Mouse (Mus musculus): Measurements from ENCODE around the gene Hpse2. TPM values are rescaled to one million over a fixed set of nuclear protein-coding genes. Genes with fewer than 3 reads are reported as not detected.

Gene Hpse2
- polyA plus RNA-seq, 1 experiment from 2014 or later = 6.0 TPM

DNA sequence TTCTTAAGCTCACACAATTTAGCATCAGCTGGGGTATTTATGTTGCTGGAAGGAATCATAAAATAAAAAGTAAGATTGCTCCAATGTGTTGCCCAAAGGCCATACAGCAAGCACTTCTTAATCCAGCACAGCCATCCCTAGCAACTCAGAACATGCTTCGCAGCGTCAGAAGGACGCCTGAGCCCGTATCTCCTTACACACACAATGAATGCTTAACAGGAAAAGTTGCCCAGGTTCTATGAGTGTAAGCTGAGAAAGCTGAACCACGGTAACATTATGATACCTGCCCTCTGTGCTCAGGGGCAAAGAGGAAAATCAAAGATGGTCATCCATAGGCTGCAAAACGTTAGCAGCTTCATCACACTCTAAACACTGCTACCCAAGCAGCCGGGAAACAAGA, 241.3 kb downstream of the Hpse2 start:
- Histone ChIP-seq H3K36me3 (replicated peaks) (no peaks in the 10 kb centered on the region), H3K27me3 (replicated peaks; ENCODE audit: low read depth, poor library complexity, severe bottlenecking) (no peaks in the 10 kb centered on the region), H3K9me3 (no peaks in the 10 kb centered on the region), H3K4me3 (no peak overlapping the region), H3K4me1 (peaks cover 6% of the 10 kb centered on the region), H3K27ac (replicated peaks) (no peak overlapping the region; the same call in 1 of the 2 replicates)
- DNase-seq (ENCODE audit: low spot score) = peak; percentile 33
- WGBS = 47% methylated on average over 7 of the region's 7 CpGs

DNA sequence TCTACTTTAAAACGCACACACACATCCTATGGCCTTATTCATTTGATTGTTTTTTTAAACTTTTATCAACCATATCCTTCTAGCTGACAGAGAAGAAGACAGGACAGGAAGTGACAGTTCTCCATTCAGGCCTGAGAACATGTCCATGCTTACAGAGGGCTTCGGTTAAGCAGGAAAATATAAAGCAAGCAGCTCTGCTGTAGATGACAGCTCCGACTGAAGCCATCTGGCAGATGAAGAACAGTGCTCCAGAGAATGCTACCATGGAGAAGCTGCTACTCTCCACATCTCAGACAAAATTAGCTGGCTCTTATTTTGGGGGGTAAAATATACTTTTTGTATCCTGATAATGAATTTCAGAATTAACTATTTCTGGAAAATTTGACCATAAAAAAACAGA, 246.5 kb downstream of the Hpse2 start:
- no peaks in the 10 kb centered on the region for H3K36me3 ChIP-seq (replicated peaks)
- H3K9me3 ChIP-seq = no peaks in the 10 kb centered on the region
- no peak overlapping the region for H3K27ac ChIP-seq (replicated peaks)
- WGBS = 87% methylated on average over 3 of the region's 3 CpGs
- peaks cover under 1% of the 10 kb centered on the region for H3K4me1 ChIP-seq
- no peak for DNase-seq (ENCODE audit: low spot score)
- H3K4me3 ChIP-seq = no peak overlapping the region
- no peaks in the 10 kb centered on the region for H3K27me3 ChIP-seq (replicated peaks; ENCODE audit: low read depth, poor library complexity, severe bottlenecking)

DNA sequence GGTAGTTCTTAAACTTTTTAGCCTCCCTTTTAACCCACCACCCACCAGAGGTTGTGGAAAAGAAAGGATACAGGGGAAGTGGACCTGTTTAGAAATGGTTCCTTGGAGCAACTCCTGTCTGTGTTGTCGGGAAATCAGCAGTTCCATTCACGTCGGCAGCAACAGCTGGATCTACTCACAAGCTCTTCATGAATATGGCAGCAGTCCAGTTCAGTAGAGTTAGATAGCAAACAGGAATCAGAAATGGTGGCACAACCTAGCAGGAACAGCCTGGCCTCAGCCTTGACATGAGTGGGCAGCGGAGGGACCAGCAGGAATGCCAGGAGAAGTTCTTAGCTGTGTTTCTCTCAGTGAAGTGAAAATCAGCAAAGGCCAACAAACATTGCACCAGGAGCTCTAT, 278.4 kb downstream of the Hpse2 start:
- no peaks in the 10 kb centered on the region for H3K27me3 ChIP-seq (replicated peaks; ENCODE audit: low read depth, poor library complexity, severe bottlenecking)
- 94% methylated on average over 4 of the region's 4 CpGs for WGBS
- DNase-seq (ENCODE audit: low spot score) = no peak
- no peaks in the 10 kb centered on the region for H3K4me1 ChIP-seq
- H3K36me3 ChIP-seq (replicated peaks) = no peaks in the 10 kb centered on the region
- H3K27ac ChIP-seq (replicated peaks) = no peak overlapping the region
- H3K4me3 ChIP-seq = no peak overlapping the region
- peaks cover 9% of the 10 kb centered on the region; the same call in 1 of the 2 replicates for H3K9me3 ChIP-seq

DNA sequence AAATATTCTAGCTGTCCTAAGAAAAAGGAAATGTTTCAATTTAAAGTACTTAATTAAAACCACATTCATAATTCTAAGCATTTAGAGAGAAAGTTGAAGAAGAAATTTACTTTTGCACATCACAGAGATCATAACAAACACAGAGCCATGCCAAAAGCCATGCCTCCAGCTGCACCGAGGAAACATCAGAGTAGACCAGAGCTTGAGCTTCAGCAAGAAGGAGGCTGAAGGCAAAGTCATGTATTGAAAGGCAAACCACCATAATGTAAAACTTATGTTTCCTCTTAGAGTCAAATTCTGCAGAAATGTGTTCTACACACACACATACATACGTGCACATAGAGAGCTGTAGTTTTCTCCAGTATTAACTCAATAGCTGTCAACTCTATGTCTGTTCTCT, 291.2 kb downstream of the Hpse2 start:
- Histone ChIP-seq H3K27me3 (replicated peaks; ENCODE audit: low read depth, poor library complexity, severe bottlenecking) (no peaks in the 10 kb centered on the region), H3K9me3 (no peaks in the 10 kb centered on the region), H3K27ac (replicated peaks) (no peak overlapping the region), H3K4me3 (no peak overlapping the region), H3K36me3 (replicated peaks) (no peaks in the 10 kb centered on the region), H3K4me1 (no peaks in the 10 kb centered on the region)
- no peak for DNase-seq (ENCODE audit: low spot score)
- 80% methylated on average over 2 of the region's 2 CpGs for WGBS

DNA sequence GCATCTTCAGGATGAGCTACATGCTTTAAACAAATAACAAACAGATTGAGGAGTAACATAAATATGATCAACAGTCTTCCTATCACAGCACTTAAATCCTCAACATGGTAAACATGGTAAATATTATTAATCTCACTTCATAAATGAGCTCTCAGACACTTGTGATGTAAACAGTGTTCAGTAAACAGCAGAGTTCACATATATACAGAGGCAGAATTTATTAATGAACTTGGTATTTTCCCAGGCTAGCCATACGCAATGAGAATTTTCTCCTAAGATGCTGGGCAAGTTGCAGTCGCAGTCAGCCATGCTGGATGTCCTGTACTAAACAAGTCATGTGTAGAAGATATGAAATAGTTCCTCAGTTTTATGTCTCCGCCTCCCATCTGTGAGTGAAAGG, 300.9 kb downstream of the Hpse2 start:
- WGBS = 93% methylated on average over 3 of the region's 3 CpGs
- H3K4me1 ChIP-seq = no peaks in the 10 kb centered on the region
- no peaks in the 10 kb centered on the region for H3K9me3 ChIP-seq

DNA sequence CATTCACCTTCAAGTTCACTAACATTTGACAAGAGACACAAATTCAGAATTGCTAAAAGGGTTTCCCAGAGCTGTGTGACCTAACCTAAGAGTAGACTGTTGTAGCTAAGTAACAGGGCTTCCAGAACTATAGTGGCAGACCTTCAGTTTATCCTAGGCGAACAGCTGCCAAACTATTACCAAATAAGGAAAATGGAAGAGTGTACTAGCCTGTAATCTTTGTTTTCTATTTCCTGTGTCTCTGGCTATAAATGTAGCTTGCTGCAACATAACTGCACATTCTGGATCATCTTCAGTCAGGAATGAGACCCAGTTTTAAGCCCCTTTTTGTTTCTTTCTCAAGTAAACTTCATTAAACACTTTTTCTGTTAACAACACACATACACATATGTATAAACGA, 324.0 kb downstream of the Hpse2 start:
- H3K36me3 ChIP-seq (replicated peaks) = no peaks in the 10 kb centered on the region
- no peaks in the 10 kb centered on the region for H3K9me3 ChIP-seq
- no peak for DNase-seq (ENCODE audit: low spot score)
- no peaks in the 10 kb centered on the region for H3K4me1 ChIP-seq
- no peak overlapping the region for H3K4me3 ChIP-seq
- no peaks in the 10 kb centered on the region for H3K27me3 ChIP-seq (replicated peaks; ENCODE audit: low read depth, poor library complexity, severe bottlenecking)
- WGBS = 87% methylated on average over 2 of the region's 2 CpGs
- H3K27ac ChIP-seq (replicated peaks) = no peak overlapping the region

More for the DNA sequence above, 300.9 kb downstream of the Hpse2 start:
- Histone ChIP-seq H3K4me3 (no peak overlapping the region), H3K27me3 (replicated peaks; ENCODE audit: low read depth, poor library complexity, severe bottlenecking) (no peaks in the 10 kb centered on the region), H3K27ac (replicated peaks) (no peak overlapping the region), H3K36me3 (replicated peaks) (no peaks in the 10 kb centered on the region)
- DNase-seq (ENCODE audit: low spot score) = no peak

DNA sequence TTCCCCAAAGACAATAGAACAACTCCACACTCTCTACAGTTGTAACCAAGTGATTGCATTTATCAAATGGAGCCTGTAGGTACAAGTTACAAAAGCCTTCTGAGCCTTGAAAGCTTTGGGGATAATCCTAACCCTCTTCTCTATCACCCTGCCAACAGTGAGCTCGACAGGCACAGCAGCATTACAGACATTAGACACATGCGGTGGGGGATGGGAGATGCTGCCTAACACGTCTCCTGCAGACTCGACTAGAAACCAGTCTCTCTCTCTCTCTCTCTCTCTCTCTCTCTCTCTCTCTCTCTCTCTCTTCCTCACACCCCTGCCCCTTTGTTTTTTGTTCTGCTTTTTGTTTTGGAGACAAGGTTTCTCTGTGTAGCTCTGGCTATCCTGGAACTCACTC, 343.6 kb downstream of the Hpse2 start:
- no peak for DNase-seq (ENCODE audit: low spot score)
- no peaks in the 10 kb centered on the region for H3K4me1 ChIP-seq
- no peaks in the 10 kb centered on the region; the same call in 1 of the 2 replicates for H3K9me3 ChIP-seq
- no peak overlapping the region for H3K4me3 ChIP-seq
- no peak overlapping the region for H3K27ac ChIP-seq (replicated peaks)
- 43% methylated on average over 4 of the region's 4 CpGs for WGBS
- no peaks in the 10 kb centered on the region for H3K36me3 ChIP-seq (replicated peaks)
- H3K27me3 ChIP-seq (replicated peaks; ENCODE audit: low read depth, poor library complexity, severe bottlenecking) = no peaks in the 10 kb centered on the region

DNA sequence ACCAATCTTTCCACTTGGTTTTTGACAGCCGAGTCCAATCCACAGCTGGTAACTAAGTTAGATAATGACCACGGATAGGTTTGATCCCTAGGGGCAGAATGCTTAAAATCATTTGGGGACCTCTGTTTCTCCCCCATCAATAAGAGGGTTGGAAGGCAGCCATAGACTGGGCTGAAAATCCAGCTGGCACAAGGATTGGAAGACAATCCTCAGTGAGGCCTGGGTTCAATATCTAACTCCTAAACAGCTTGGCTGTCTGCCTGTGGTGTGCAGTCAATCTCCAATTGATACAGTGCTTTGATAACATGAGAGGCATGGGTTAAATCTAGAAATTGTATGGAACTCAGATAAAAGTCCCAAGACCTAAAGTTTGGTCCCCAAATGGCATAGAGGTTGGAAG, 345.4 kb downstream of the Hpse2 start:
- DNase-seq (ENCODE audit: low spot score) = no peak
- no peaks in the 10 kb centered on the region for H3K27me3 ChIP-seq (replicated peaks; ENCODE audit: low read depth, poor library complexity, severe bottlenecking)
- WGBS = 74% methylated on average over 2 of the region's 2 CpGs
- no peaks in the 10 kb centered on the region for H3K4me1 ChIP-seq
- no peak overlapping the region for H3K27ac ChIP-seq (replicated peaks)
- no peaks in the 10 kb centered on the region for H3K36me3 ChIP-seq (replicated peaks)
- no peak overlapping the region for H3K4me3 ChIP-seq
- H3K9me3 ChIP-seq = no peaks in the 10 kb centered on the region

DNA sequence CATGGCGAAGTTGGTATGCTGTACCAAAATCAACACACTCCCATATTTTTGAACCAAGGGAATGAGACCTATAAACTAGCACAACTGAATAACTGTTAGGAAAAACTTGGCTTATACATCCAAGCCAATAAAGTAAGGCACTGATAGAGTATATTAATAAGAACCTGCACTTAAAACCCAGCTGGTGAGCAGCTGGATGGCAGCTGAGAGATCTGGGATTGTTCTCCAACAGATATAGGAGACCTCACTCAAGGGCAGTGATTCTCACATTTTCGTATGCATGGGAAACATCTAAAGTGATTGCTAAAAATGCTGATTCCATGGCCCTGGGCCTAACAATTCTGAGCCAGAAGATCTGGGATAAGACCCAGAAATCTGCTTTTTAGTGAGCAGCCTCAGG, 345.9 kb downstream of the Hpse2 start:
- no peaks in the 10 kb centered on the region for H3K27me3 ChIP-seq (replicated peaks; ENCODE audit: low read depth, poor library complexity, severe bottlenecking)
- WGBS = 85% methylated on average over 2 of the region's 2 CpGs
- no peak overlapping the region for H3K4me3 ChIP-seq
- H3K27ac ChIP-seq (replicated peaks) = no peak overlapping the region
- DNase-seq (ENCODE audit: low spot score) = no peak
- no peaks in the 10 kb centered on the region for H3K36me3 ChIP-seq (replicated peaks)
- no peaks in the 10 kb centered on the region for H3K4me1 ChIP-seq
- H3K9me3 ChIP-seq = no peaks in the 10 kb centered on the region

DNA sequence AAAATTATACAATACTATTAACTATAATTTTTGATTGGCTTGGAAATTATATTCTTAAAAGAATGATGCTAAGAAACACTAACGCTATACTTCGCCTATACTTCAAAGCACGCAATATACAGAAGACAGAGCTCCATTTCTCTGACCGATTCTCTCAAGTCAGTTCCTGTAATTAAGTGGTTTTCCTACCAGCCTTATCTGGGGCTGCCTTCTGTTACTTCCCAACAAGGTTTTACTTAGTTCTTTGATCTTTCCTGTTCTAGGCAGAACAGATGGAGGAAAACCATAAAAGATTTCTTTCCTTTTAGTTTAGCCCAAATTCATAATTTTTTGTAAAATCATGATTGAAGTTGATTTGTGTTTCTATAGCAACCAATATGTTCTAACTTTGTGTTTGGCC, 351.8 kb downstream of the Hpse2 start:
- no peaks in the 10 kb centered on the region for H3K27me3 ChIP-seq (replicated peaks; ENCODE audit: low read depth, poor library complexity, severe bottlenecking)
- 88% methylated on average over 4 of the region's 4 CpGs for WGBS
- no peaks in the 10 kb centered on the region for H3K4me1 ChIP-seq
- no peaks in the 10 kb centered on the region for H3K9me3 ChIP-seq
- H3K27ac ChIP-seq (replicated peaks) = no peak overlapping the region
- no peak overlapping the region for H3K4me3 ChIP-seq
- no peak for DNase-seq (ENCODE audit: low spot score)
- no peaks in the 10 kb centered on the region for H3K36me3 ChIP-seq (replicated peaks)

DNA sequence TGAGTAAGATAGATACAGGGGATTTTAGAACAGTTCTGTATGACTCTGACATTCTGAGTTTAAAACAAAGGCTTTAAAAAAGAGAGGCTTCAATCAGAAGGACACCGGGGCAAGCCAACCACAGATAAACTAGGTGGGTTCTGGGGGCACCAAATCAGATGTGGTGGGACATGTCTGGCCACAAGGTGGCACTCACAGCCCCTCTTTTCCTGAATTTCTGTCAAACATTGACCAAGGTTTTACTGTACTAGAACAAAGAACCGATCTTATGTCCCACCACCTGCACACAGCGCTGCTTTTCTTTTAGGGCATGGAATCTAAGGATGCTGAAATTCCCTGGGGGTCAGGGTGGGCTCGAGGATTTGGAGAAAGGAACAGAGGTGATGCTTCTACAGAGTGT, 360.9 kb downstream of the Hpse2 start:
- WGBS = 35% methylated on average over 4 of the region's 4 CpGs
- no peak overlapping the region for H3K4me3 ChIP-seq
- H3K36me3 ChIP-seq (replicated peaks) = no peaks in the 10 kb centered on the region
- 0 out of 2 replicates have a peak overlapping the region, but pooled peaks have one; percentile 40 for H3K27ac ChIP-seq (replicated peaks)
- peak; percentile 61 for DNase-seq (ENCODE audit: low spot score)
- 0 out of 2 replicates have a peak, but pooled peaks cover 2% of the 10 kb centered on the region for H3K4me1 ChIP-seq
- no peaks in the 10 kb centered on the region for H3K27me3 ChIP-seq (replicated peaks; ENCODE audit: low read depth, poor library complexity, severe bottlenecking)
- H3K9me3 ChIP-seq = no peaks in the 10 kb centered on the region

DNA sequence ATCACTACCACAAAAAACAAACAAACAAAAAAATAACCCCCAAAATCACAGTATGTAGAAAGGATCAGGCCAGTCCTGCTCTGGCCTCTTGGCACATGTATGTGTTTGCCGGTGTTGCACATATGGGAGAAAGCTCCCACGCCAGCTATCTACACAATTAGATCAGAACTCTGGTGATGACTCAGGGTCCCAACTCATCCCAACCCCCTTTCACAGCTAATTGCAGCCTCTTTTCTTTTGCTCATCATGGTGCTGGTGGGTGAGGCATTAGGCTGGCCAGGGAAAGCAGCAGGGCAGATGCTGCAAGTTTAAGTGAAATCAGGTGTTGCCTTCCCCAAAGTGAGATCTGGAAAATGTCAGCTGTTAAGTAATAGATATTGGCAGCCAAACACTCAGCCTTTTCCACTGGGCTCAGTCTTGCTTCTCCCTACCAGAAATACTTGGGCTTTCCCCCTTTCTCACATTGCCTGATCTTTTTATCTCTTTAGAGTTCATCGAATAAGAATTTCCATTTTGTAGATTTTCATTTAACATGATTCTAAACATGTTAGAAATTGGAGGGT, 365.5 kb downstream of the Hpse2 start:
- no peak overlapping the region for H3K27ac ChIP-seq (replicated peaks)
- DNase-seq (ENCODE audit: low spot score) = peak; percentile 15
- no peaks in the 10 kb centered on the region for H3K36me3 ChIP-seq (replicated peaks)
- no peaks in the 10 kb centered on the region for H3K27me3 ChIP-seq (replicated peaks; ENCODE audit: low read depth, poor library complexity, severe bottlenecking)
- no peak overlapping the region for H3K4me3 ChIP-seq
- 86% methylated on average over 3 of the region's 3 CpGs for WGBS
- H3K9me3 ChIP-seq = no peaks in the 10 kb centered on the region
- peaks cover 6% of the 10 kb centered on the region for H3K4me1 ChIP-seq

DNA sequence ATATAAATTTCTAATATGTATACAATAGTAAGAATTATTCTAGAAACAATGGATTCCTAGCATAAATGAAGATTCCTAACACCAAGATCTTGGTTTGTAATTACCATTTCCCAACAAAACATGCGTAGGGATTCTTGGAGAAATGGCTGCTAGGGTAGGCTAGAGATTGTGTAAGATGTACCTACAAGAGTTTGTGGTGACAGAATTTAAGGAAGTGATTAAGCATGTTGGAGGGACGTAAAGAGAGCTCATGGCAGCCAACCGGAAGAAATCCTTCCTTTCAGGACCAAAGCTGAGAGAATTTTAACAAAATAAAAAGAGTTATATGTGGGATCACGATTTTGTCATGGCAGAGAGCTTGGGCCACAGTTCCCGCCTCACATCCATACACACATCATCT, 369.4 kb downstream of the Hpse2 start:
- no peak overlapping the region for H3K4me3 ChIP-seq
- peaks cover 7% of the 10 kb centered on the region for H3K4me1 ChIP-seq
- no peak overlapping the region for H3K27ac ChIP-seq (replicated peaks)
- 88% methylated on average over 5 of the region's 5 CpGs for WGBS
- H3K27me3 ChIP-seq (replicated peaks; ENCODE audit: low read depth, poor library complexity, severe bottlenecking) = no peaks in the 10 kb centered on the region
- DNase-seq (ENCODE audit: low spot score) = no peak
- H3K36me3 ChIP-seq (replicated peaks) = no peaks in the 10 kb centered on the region
- no peaks in the 10 kb centered on the region for H3K9me3 ChIP-seq

DNA sequence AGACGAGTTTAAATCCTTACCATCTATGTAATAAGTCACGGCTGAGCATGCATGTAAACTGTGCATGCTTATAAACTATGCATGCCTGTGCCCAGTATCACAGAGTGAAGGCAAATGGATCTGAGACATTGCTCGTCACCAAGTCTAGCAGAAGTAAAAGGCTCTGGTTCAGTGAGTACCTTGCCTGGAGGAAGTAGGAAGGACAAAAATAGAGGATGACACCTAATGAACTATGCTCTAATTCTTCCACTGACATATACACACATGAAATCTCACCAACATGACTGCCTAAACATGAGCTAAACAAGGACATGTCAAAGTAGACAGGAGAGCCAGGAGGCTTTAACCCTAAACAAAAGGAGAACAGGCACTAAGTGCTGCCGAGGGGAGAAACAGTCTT, 391.7 kb downstream of the Hpse2 start:
- Histone ChIP-seq H3K9me3 (no peaks in the 10 kb centered on the region), H3K4me3 (no peak overlapping the region), H3K27me3 (replicated peaks; ENCODE audit: low read depth, poor library complexity, severe bottlenecking) (no peaks in the 10 kb centered on the region), H3K27ac (replicated peaks) (no peak overlapping the region), H3K4me1 (no peaks in the 10 kb centered on the region), H3K36me3 (replicated peaks) (no peaks in the 10 kb centered on the region)
- WGBS = 84% methylated on average over 4 of the region's 4 CpGs
- no peak for DNase-seq (ENCODE audit: low spot score)

All from embryonic facial prominence, embryonic 10.5 days (tissue).